Mouse (Mus musculus) ES-CJ7 (cell line): Measurements from ENCODE around the gene Aifm3.
A peak's percentile ranks its signal among the peaks of the same experiment; 100 is the strongest.
"Not testable (repeated sequence)": the region's sequence is repeated elsewhere in the genome, so short reads cannot be mapped to it uniquely, and the experiment has no call there.

Experiments used
- DNase-seq: peaks from one replicate; pipeline ENCODE4 v3.0.0; 2011; ENCODE audit warnings: low read depth, low spot score

The Aifm3 gene

DNA sequence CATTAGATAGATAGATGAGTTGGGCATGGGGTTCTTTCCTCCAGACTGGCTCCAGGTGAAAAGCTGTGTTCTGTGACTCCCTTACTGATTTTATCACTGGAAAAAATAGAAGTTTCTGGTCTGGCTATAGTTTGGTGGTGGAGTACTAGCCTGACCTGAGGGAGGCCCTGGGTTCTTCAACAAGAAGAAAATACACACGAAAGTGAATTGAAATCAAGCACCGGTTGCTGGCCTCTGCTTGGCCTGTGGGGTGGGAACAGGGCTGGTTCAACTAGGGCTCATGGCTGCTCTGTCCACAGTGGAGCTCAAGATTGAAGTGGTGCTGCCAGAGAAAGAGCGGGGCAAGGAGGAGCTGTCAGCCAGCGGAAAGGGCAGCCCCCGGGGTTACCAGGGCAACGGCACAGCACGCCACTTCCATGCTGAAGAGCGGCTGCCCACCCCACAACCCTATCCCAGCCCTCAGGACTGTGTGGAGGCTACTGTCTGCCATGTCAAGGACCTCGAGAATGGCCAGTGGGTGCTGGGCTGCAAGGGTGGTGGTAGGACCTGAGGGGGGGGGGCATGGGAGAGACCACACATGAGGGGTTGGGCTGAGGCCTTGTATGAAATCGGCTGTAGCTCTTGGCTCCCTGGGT is 10.0 kb downstream of the Aifm3 start:
- DNase-seq, result no peak

DNA sequence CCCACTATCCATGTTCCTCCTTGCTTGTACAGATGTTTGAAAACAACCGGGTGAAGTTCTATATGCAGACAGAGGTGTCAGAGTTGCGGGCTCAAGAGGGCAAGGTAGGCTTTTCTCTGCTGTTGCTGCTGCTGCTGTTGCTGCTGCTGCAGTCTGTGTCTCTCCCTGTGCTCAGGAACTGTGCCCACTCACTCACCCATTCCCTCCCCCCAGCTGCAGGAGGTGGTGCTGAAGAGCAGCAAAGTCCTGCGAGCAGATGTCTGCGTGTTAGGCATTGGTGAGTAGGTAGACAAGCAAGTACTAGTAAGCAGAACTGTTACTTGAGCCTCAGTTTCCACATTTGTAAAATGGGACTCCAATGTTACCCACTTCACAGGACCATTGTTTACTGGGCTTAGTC is 13.3 kb downstream of the Aifm3 start:
- peak; percentile 9 for DNase-seq

DNA sequence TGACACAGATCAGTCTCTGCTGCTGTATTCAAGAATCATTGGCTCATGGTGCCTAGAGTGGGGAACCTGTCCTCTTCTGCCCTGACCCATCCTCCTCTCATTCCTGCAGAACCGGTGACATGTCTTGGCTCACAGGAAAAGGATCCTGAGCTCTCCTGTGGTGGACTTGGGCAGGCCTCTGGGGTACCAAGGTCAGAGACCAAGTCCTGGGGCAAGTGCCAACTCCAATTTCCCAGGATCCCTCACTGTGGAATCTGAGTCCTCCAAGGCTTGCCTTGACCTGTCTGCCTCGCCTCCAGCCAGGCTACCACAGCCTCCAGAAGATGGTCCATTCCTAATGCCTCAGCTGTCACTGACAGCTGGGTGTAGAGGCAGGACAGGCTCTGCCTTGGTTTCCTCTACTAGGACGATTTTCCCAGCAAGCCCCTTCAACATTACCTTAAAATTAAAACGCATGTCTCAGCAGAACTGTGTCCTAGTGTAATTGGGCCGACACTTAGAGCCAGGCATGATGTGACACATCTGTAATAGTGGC is 17.7 kb downstream of the Aifm3 start:
- no peak for DNase-seq

DNA sequence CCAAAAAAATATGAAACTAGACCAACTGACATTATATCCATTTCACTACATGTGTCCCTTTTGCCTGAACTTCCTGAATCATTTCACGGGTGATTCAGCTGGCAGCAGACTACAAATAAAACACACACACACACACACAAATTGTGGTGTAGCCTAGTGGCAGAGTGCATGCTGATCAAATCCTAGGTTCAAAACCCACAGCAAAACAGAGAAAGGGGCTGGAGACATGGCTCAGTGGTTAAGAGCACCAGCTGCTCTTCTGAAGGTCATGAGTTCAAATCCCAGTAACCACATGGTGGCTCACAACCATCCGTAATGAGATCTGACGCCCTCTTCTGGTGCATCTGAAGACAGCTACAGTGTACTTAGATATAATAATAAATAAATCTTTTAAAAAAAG is 18.6 kb downstream of the Aifm3 start:
- not testable (repeated sequence) for DNase-seq

DNA sequence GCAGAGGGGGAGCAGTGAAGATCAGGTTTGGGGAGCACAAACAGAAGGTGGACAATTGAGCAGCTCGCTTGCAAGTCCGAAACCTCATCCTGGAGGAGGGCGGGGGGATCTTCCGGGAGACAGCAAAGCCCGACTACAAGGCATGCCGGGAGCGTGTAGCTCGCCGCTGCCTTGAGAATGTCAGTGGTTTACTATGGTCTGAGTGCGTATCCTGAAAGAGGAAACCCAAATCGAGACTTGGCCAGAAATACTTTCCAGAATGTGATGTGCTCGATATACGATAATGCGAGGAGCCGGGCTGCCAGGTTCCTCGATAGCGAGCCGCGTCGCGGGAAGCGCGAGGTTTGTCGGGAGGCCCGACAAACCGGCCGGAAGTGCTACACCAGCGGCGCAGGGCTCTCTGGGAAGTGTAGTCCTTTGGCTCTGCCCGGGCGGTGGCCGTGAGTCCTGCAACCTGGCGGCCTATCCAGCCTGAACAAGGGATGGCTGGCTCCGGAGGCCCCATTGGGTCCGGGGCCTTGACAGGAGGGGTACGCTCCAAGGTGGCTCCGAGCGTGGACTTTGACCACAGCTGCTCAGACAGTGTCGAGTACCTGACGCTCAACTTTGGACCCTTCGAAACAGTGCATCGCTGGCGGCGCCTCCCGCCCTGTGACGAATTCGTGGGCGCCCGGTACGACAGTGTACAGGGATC is 19.3 kb downstream of the Aifm3 start, which contains the start of gene Lztr1:
Gene Lztr1 (plus strand): TSS at position 143 of the 694 bp plus-strand sequence.
- DNase-seq, result peak; percentile 86

DNA sequence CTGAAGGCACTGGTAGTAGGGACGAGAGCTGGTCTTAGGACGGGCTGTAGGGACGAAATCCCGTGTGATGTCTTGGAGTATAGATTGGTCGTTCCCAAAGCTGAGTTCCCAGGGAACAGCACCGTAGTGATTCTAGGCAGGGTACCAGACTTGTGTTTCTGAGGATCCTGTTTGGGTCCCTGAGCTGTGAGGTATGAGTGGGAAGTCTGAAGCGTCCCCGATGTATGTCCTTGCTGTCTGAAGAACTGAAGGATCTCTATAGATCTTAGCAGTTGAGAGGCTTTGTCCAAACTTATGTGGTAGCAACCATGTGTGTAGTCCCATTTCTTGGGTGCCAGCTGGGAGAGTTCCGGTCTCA is 19.8 kb downstream of the Aifm3 start:
- peak; percentile 36 for DNase-seq

DNA sequence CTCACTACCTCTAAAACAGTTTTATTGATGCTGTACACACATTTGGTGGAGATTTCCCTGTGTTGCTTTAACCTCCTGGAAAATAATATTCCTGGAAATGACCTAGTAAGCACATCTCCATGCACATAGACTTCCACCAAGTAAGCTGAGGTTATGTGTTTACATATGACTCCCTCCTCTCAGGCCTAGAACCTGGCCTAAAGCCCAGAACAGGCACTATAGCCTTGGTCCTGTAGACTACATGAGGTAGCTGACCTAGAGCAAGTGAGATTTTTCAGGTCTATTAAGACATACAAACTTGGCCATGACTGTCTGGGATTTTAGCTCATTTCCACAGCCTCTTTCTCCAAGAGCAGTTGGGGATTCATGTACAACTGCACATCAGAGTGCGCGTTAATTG is 20.7 kb downstream of the Aifm3 start:
- no peak for DNase-seq

DNA sequence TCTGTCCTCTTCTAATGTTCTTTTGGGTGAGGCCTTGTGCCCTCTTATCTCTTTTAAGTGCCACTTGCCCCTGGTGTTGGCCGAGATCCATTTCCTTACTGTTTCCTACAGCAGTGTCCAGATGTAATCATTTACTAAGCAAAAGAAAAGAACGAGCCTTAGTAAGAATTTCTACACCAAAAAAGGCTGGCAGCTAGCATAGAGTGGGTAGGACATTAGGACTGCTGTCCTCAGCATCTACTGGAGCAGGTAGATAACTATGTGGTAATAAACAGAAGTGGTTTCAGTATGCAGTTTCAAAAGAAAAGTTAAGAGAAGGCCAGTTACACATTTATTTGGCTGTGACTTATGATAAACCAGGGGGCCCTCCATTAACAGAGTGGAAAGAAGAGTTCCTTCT is 21.3 kb downstream of the Aifm3 start:
- no peak for DNase-seq

DNA sequence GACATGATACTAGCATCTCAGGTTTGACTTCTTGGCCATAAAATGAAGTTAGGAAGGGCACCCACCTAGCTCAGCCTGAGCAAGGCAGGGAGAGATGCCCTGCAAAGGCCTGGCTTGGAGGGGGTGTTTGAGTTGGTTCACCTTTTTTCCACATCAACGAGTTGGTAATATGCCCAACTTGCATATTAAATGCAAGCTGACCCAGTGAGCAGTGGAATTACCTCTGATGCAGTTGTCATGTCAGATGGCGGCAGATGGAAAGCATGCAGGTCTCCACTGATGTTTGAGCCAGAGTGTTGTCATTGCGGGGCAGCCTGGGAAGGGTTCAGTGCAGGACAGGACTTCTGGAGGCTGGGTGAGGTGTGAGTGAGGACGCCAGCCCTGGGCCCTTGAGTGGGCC is 22.0 kb downstream of the Aifm3 start:
- no peak for DNase-seq

DNA sequence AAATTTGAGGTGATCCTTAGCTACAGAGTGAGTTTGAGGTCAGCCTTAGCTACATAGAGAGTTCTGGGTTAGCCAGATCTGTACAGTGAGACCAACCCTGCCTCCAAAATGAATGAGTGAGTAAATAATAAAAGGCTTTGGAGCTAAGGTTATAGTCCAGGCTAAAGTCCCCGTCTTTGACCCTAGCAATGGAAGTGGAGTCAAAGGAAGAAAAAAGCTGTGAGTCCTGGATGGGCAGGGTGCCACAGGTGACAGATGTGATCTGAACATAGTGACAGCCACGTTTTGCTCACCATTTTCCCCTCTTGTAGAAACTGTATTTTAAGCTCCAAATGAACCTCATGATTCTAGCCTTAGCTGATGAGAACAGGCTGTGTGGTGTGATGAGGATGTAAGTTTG is 29.5 kb downstream of the Aifm3 start:
- DNase-seq, result no peak

DNA sequence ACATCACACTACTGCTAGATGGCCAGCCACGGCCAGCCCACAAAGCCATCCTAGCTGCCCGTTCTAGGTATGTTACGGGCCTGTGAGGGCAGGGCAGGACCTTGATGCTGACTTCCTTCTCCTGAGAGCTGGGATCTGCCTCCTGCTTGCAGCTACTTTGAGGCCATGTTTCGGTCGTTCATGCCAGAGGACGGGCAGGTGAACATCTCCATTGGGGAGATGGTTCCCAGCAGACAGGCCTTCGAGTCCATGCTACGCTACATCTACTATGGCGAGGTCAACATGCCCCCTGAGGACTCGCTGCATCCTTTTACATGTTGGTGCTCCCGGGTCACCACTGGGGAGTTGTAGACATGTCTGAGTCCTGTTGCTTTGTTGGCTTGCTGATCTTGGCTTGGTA is 34.7 kb downstream of the Aifm3 start:
- no peak for DNase-seq

DNA sequence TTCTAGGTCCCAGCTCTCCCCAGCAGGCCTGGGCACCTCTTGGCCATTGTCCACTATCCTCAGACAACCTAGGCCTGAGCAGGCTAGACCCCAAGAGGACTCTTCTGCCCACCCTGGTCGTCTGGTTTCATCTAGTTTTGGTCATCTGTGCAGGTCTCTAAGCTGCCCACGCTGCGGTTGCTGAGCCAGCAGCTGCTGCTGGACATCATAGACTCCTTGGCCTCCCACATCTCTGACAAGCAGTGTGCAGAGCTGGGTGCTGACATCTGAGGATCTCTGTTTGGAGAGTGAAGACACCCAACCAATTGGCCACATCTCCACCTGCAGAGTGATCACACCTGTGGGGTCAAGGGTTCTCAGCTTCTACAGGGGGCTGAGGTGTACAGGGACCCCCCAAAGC is 36.1 kb downstream of the Aifm3 start:
- no peak for DNase-seq

DNA sequence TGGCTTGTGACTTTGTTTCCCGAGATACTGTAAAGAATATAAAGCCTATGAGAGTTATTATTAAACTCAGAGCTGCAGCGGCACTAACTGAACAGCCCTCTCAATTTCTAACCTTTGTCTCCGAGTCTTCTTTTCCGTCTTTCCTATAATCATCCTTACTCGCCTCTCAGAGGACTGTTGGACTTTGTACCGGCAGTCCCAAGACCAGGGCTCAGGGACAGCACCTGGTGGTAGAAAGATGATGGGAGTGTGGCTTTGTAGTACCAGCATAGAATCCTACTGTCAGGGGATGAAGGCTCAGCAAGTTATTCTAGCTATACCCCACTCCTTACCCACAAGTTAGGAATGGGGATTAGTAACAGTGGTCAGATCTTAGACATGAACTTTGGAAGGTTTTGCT is 36.8 kb downstream of the Aifm3 start:
- no peak for DNase-seq

DNA sequence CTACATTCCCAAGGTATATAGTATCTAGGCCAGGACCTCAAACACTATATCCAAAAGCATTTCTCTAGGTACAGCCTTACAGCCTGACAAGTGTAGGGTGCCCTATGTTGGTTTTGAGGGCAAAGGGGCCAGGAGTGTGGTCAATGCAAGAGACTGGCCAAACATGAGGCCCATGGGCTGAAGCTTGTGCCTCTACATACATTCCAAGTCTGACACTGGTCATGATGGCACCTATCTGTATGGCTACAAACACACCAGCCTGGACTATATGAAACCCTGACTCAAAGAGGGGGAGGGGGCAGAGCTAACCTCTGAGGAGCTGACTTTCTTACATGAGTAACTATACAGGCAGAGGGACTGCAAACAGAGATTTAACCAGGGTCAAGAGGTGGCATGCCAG is 38.2 kb downstream of the Aifm3 start:
- no peak for DNase-seq

DNA sequence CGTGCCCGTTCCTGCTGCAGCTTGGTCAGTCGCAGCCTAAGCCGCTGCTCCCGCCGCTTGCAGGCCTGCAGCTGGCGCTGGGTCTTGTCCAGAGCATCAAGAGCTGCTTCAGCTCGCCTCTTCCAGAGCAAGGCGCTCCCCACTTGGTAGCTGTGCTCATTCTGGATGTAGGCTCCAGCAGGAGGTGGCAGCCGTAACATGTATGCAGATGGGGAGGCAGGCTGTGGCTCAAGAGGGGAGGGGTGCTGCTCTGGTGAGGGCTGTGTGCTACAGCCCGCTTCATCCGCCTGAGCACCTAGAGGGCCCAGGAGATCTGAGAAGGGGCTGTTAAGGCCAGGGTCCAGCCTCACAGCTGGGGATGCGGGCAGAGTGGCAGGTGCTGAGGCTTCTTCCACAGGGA is 38.9 kb downstream of the Aifm3 start:
- DNase-seq, result no peak

DNA sequence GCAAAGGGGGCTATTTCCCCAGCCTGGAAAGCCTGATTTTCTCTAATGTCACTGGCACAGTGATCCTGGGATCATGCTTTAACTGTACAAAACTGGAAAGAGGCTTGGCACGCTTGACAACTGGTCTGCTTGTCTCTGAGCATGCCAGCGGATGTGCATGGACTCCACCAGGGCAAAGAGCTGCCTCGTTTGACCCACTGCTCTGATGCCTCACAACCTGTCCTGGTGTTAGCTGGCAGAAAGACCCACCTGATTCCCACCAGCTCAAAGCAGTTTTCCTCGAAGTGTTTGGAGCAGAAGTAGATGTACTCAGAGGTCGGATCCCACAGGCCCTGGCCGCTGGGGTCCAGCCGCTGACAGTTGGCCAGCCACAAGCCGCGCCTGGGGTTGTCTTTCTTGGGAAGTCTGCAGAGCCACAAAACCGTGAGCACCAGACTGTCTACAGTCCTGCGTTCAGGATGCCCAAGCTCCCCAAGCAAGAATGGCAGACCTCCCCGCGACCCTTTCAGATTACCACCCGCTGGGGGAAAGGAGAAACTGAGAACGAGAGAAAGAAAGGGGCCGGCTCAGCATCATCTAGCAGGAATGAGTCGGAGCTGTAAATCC is 40.7 kb downstream of the Aifm3 start:
- no peak for DNase-seq

DNA sequence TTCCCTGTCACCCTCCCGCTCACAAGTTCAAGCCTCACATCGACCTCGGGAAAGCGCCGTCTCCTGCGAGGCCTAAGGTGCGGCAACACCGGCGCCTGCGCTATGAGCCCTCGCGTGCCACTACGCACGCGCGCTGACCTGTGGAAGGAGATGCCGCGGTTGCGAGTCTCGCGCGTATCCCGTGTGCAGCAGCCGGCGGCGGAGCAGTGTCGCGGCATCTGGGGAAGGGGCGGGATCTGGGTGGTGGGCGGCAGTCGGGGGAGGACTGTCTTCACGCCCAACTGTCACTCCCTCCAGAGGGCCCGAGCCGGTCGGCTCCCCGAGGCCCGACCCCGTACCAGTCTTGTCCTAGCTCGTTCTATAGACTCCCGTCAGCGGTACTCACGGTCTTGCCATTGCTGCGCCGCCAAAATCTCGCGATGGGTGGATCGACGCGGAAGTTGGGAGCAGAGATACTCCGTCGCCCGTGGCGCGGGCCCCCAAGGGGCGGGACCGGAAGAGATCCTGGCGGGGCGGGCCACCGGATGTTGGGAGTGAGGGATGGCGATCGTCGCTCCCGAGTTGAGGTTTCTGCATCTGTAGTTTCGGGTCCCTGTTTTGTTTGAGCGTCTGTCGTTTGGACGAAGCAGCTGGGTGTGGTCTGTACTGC is 41.4 kb downstream of the Aifm3 start, which contains the start of gene Thap7:
Gene Thap7 (minus strand): TSS at position 497 of the 649 bp plus-strand sequence.
- DNase-seq, result peak; percentile 97

DNA sequence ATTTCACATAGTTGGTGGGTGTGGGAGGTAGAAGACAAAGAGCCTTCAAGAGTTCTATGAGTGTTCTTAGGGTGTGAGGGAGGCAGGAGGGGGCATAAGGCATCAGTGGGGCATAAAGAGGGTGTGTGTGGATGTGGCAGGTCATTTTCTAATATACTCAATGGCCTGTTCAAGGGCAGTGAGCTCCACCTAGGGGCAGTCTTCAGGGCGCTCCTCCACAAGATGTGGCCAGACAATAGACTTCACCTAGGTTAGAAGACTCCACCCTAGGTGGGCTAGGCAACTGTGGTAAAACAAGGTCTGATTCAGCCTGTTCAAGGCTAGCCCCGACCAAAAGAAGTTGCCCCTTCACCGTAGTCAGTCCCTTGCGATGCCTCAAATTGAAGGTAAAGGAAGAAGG is 42.9 kb downstream of the Aifm3 start:
- peak; percentile 78 for DNase-seq

DNA sequence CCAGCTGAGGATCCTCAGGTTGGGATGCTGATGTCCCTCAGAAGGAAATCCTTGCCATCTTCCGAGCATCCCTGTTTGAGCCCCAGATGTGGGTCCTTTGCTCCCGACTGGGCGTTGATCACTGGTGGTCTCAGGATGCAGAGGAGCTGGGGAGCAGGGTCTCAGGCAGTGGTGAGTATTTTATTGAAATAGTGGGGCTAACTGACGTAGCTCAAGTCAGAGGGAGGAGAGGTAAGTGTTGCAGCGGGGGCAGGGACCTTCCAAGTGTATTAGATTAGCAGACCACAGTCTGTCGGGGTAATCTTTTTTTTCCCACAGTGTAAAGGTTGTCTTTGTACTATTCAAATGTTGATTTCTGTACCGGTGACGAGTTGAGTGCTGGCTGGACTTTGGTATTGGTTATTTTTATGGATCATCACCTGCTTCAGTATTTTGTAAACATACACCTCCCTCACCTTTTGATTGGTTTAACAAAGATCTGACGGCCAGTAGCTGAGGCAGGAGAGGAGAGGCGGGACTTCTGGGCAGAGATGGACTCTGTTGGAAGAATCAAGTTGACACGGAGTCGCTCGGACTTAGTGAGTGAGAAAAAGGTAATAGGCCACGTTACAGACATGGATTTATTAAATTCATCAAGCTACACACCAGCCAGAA is 43.4 kb downstream of the Aifm3 start:
- no peak for DNase-seq

DNA sequence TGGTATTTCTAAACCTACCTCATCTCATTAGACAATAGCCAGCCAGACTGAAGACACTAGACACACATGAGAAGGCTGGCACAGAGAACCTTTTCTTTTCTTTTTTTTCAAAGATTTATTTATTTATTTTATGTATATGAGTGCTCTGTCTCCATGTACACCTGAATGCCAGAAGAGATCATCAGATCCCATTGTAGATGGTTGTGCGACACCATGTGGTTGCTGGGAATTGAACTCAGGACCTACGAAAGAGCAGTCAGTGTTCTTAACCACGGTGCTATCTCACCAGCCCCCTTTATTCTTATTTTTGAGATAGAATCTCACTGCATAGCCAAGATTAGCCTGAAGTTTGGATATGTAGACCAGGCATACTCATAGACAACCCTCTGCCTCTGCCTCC is 47.2 kb downstream of the Aifm3 start:
- DNase-seq, result no peak

DNA sequence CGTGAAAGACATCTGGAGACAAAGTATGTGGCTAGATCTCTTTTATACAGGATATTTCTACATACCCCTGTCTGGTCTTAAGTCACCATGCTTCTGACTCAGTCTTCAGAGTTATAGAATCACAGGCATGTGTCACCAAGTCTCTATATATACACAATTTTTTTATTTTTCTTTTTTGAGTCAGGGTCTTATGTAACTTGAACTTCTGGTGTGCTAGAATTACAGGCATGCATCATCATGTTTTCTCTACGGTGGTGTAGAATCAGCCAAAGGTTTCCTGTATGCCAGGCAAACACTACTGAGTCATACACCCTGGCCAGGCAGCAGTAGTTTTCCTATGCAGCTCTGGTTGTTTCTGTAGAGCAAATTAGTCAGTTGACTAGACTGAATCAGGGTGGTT is 53.2 kb downstream of the Aifm3 start:
- no peak for DNase-seq

DNA sequence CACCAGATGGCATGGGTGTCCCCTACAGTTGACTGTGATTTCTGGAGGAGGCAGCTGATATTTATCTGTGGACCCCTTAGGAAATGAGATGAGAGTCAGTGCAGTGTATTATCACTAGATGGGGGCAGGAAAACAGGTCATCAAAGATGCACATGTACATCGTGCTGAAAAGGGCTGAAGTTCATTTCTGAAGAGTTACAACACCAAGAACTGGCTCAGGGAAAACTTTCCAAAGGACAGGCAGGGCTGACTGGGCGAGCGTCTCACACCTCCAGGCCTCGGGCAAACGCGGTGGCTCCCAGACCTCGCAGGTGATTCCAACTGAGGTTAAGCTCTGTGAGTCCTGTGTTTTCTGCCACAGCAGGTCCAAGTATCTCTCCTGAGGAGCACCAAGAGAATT is 63.4 kb downstream of the Aifm3 start:
- DNase-seq, result no peak
